Mouse (Mus musculus) urinary bladder, postnatal 4 days (tissue): ENCODE measurements at regions not wholly inside any gene's neighbourhood (a gene's known extent, or its start where the extent isn't known, plus 50 kb on each side); places are given as distances from the start of the nearest gene placed in this dataset.

ENCODE experiments used
- DNase-seq, 2 experiments: peaks; one replicate each; pipeline ENCODE4 v3.0.0; 2021 to 2022; ENCODE audit warnings: low spot score in 2 of 2

DNA sequence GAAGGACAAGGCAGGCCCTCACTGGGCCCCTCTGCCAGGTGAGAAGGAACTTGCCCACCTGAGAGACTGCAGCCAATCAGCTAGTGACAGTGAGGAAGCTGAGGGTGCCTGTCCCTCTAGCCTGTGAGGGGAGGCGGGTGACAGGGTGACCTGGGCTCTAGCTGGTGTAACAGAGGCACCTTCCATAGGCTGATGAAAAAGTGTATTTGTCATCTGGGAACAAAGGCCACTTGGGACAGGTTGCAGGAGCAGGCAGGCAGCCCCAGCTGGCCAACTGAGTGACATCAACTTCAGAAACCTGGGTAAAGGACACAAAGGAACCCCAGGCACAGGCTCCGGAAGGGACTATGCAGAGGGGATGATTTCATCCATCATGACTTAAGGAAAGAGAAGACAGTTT, 63.0 kb upstream of the Zfp637 start:
- DNase-seq: no peak

GRCm38 (mm10) chr6:117778481-117778880, 62.5 kb upstream of the Zfp637 start:
- DNase-seq: no peak

GRCm38 (mm10) chr6:117779020-117779419, 62.0 kb upstream of the Zfp637 start:
- DNase-seq: no peak

- no peak for DNase-seq
These were observed 52.1 kb upstream of the Zfp637 start for GRCm38 (mm10) chr6:117788580-117789540.

GRCm38 (mm10) chr6:117790581-117790980, 50.4 kb upstream of the Zfp637 start:
- no peak for DNase-seq
